Mouse (Mus musculus) liver, embryonic 15.5 days (tissue): Measurements from ENCODE around the gene Edaradd. TPM values are rescaled to one million over a fixed set of nuclear protein-coding genes. Genes with fewer than 3 reads are reported as not detected.

Source experiments
- ATAC-seq: fragments of 200-750 bp; cut with Nextera tagmentation; 2 replicates; pipeline ENCODE4 v1.8.0; 2017; ENCODE audit warnings: moderate number of reproducible peaks, mild to moderate bottlenecking, moderate library complexity; ENCODE audit not compliant: insufficient read depth
- H3K27ac ChIP-seq: fragments of 300-500 bp; sonication (generic); replicated peaks from 2 replicates; pipeline ENCODE4 v1.5.1; 2015; ENCODE audit warnings: mild to moderate bottlenecking, inconsistent platforms
- H3K27me3 ChIP-seq: fragments of 300-500 bp; sonication (generic); 2 replicates; pipeline ENCODE4 v1.6.1; 2015; ENCODE audit warnings: mild to moderate bottlenecking, inconsistent platforms
- H3K36me3 ChIP-seq: fragments of 300-500 bp; sonication (generic); replicated peaks from 2 replicates; pipeline ENCODE4 v1.6.1; 2015; ENCODE audit warnings: moderate library complexity, mild to moderate bottlenecking, inconsistent platforms
- H3K4me1 ChIP-seq: fragments of 300-500 bp; sonication (generic); replicated peaks from 2 replicates; pipeline ENCODE4 v1.6.1; 2015; ENCODE audit warnings: inconsistent platforms
- H3K4me2 ChIP-seq: fragments of 300-500 bp; sonication (generic); 2 replicates; pipeline ENCODE4 v1.6.1; 2015; ENCODE audit warnings: moderate library complexity, mild to moderate bottlenecking, inconsistent platforms
- H3K4me3 ChIP-seq: fragments of 300-500 bp; sonication (generic); replicated peaks from 2 replicates; pipeline ENCODE4 v1.5.1; 2015; ENCODE audit warnings: mild to moderate bottlenecking, inconsistent platforms
- H3K9ac ChIP-seq: fragments of 300-500 bp; sonication (generic); 2 replicates; pipeline ENCODE4 v1.6.1; 2015; ENCODE audit warnings: moderate library complexity, mild to moderate bottlenecking, inconsistent platforms
- H3K9me3 ChIP-seq: fragments of 300-500 bp; sonication (generic); replicated peaks from 2 replicates; pipeline ENCODE4 v1.6.1; 2016; ENCODE audit warnings: inconsistent platforms
- WGBS: fragments of 180-500 bp; shearing (Covaris S2); methylation state at CpG from one replicate; pipeline ENCODE4 v1.1.7; 2015; ENCODE audit warnings: mixed read lengths; ENCODE audit not compliant: insufficient replicate concordance; 5-methylcytosine and 5-hydroxymethylcytosine counted together
- polyA plus RNA-seq: library from polyadenylated mRNA; unstranded; fragments of >200 nt; fragmentation: Nextera tagmentation; extraction: Ambion mirVana; gene quantifications from 2 replicates; pipeline ENCODE4 v1.2.1, GENCODE M21; 2015

The Edaradd gene
- polyA plus RNA-seq, 1 experiment from 2014 or later = 0.13 TPM

- no peaks in the 10 kb centered on the region for H3K27me3 ChIP-seq
- H3K36me3 ChIP-seq = no peaks in the 10 kb centered on the region
- ATAC-seq = no peak
- no peaks in the 10 kb centered on the region for H3K4me1 ChIP-seq
- H3K4me3 ChIP-seq = no peak overlapping the region
- no peaks in the 10 kb centered on the region for H3K9me3 ChIP-seq
- 57% methylated on average over 9 of the region's 9 CpGs for WGBS
- no peak overlapping the region for H3K27ac ChIP-seq
- no peak overlapping the region for H3K4me2 ChIP-seq
- no peak overlapping the region for H3K9ac ChIP-seq
Observed at GRCm38 (mm10) chr13:12511189-12511965, 8.9 kb downstream of the Edaradd start.

GRCm38 (mm10) chr13:12510032-12510431 lies 10.2 kb downstream of the Edaradd start:
- ATAC-seq = no peak
- Histone ChIP-seq H3K4me3 (no peak overlapping the region), H3K4me2 (no peak overlapping the region), H3K9ac (no peak overlapping the region), H3K27me3 (no peaks in the 10 kb centered on the region), H3K36me3 (no peaks in the 10 kb centered on the region), H3K27ac (no peak overlapping the region), H3K9me3 (no peaks in the 10 kb centered on the region), H3K4me1 (peaks cover 8% of the 10 kb centered on the region)
- 70% methylated on average over 6 of the region's 6 CpGs for WGBS

GRCm38 (mm10) chr13:12507426-12507825 lies 12.8 kb downstream of the Edaradd start:
- no peak for ATAC-seq
- Histone ChIP-seq H3K4me2 (no peak overlapping the region), H3K36me3 (no peaks in the 10 kb centered on the region), H3K4me3 (no peak overlapping the region), H3K9me3 (no peaks in the 10 kb centered on the region), H3K4me1 (peaks cover 21% of the 10 kb centered on the region), H3K9ac (no peak overlapping the region), H3K27ac (no peak overlapping the region), H3K27me3 (no peaks in the 10 kb centered on the region)
- 43% methylated on average over 6 of the region's 6 CpGs for WGBS

DNA sequence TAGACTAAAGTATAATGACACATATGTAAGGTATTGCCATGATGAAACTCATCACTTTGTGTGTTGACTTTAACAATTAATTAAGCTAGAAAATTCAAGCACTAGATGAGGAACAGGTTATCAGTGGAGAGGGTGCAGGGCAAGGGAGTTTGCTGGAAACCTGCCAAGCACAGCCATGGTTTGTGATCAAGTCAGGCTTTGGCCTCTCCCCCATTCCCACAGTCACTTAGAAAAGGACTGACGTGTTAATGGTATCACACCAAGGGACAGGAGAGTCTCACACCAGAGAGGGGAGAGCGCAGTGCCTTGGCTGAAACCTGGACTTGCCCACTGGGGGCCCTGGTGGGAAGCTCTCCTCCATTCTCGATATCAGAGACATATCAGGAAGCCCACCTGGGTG lies 14.9 kb downstream of the Edaradd start:
- Histone ChIP-seq H3K27me3 (no peaks in the 10 kb centered on the region), H3K9ac (no peak overlapping the region), H3K4me1 (peaks cover 21% of the 10 kb centered on the region), H3K4me3 (no peak overlapping the region), H3K27ac (no peak overlapping the region), H3K4me2 (no peak overlapping the region), H3K36me3 (no peaks in the 10 kb centered on the region), H3K9me3 (no peaks in the 10 kb centered on the region)
- 41% methylated on average over 3 of the region's 3 CpGs for WGBS
- ATAC-seq = 0 out of 2 replicates have a peak, but pooled peaks have one; percentile 16

DNA sequence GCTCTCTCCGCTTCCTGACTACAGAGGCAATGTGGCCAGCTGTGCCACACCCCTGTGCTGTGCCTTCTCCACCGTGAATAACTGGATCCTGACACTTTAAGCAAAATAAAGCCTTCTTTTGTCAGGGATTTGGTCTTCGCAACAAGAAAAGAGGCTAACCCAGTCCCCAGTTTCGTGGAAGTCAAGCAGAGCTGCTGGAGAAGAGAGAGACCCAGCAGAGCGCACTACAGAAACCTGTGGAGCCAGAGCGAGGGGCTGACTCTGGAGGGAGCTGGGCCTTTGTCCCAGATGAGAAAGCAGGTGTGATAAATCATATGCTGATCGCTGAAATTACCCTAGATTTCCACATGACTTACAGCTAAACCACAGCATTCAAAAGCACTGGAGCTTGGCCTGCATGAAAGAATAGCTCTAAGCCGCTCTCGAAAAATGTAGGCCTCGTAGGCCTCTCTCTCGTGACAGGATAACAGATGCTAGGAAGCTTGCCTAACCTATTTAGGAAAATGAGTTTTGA lies 16.9 kb downstream of the Edaradd start:
- peaks cover 21% of the 10 kb centered on the region for H3K4me1 ChIP-seq
- H3K9ac ChIP-seq = no peak overlapping the region
- H3K9me3 ChIP-seq = no peaks in the 10 kb centered on the region
- no peak overlapping the region for H3K27ac ChIP-seq
- no peaks in the 10 kb centered on the region for H3K27me3 ChIP-seq
- peak; percentile 32; the same call in 1 of the 2 replicates for ATAC-seq
- no peak overlapping the region for H3K4me2 ChIP-seq
- H3K4me3 ChIP-seq = no peak overlapping the region
- H3K36me3 ChIP-seq = no peaks in the 10 kb centered on the region
- 64% methylated on average over 11 of the region's 11 CpGs for WGBS

- no peaks in the 10 kb centered on the region for H3K27me3 ChIP-seq
- peak; percentile 79 for ATAC-seq
- no peak overlapping the region for H3K27ac ChIP-seq
Observed at GRCm38 (mm10) chr13:12502665-12503237, 17.5 kb downstream of the Edaradd start.

GRCm38 (mm10) chr13:12499107-12499506 lies 21.1 kb downstream of the Edaradd start:
- Histone ChIP-seq H3K27ac (no peak overlapping the region), H3K9me3 (no peaks in the 10 kb centered on the region), H3K4me2 (no peak overlapping the region), H3K36me3 (no peaks in the 10 kb centered on the region), H3K9ac (no peak overlapping the region), H3K27me3 (no peaks in the 10 kb centered on the region), H3K4me1 (peaks cover 9% of the 10 kb centered on the region), H3K4me3 (no peak overlapping the region)
- 70% methylated on average over 7 of the region's 7 CpGs for WGBS
- no peak for ATAC-seq

More at GRCm38 (mm10) chr13:12502665-12503237, 17.5 kb downstream of the Edaradd start:
- Histone ChIP-seq H3K4me3 (no peak overlapping the region), H3K9ac (no peak overlapping the region), H3K4me2 (no peak overlapping the region), H3K4me1 (peaks cover 21% of the 10 kb centered on the region), H3K36me3 (no peaks in the 10 kb centered on the region), H3K9me3 (no peaks in the 10 kb centered on the region)
- 13% methylated on average over 4 of the region's 4 CpGs for WGBS

DNA sequence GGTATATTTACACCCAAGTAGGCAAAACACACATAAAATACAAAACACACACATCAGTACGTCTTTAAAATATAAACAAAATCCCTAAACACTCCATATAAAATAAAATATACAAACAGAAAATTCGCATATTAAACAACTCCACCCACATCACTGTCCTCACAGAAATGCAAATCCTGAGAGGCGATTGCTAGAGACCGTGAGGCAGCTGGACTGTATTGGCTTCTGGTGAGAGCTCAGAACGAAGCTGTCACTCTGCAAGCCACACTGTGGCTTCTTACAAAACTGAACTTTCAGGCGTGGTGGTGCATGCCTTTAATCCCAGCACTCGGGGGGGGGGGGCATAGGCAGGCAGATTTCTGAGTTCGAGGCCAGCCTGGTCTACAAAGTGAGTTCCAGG lies 22.4 kb downstream of the Edaradd start:
- Histone ChIP-seq H3K9ac (no peak overlapping the region), H3K4me3 (no peak overlapping the region), H3K36me3 (no peaks in the 10 kb centered on the region), H3K27ac (no peak overlapping the region), H3K27me3 (no peaks in the 10 kb centered on the region), H3K4me2 (no peak overlapping the region), H3K9me3 (no peaks in the 10 kb centered on the region), H3K4me1 (peaks cover 2% of the 10 kb centered on the region; the same call in 1 of the 2 replicates)
- 48% methylated on average over 8 of the region's 8 CpGs for WGBS
- ATAC-seq = no peak

GRCm38 (mm10) chr13:12494750-12495149 lies 25.5 kb downstream of the Edaradd start:
- H3K27ac ChIP-seq = no peak overlapping the region
- H3K4me1 ChIP-seq = no peaks in the 10 kb centered on the region
- H3K4me2 ChIP-seq = no peak overlapping the region
- H3K36me3 ChIP-seq = no peaks in the 10 kb centered on the region
- no peak for ATAC-seq
- no peaks in the 10 kb centered on the region for H3K9me3 ChIP-seq
- WGBS = 75% methylated on average over 9 of the region's 9 CpGs
- no peaks in the 10 kb centered on the region for H3K27me3 ChIP-seq
- H3K9ac ChIP-seq = no peak overlapping the region
- no peak overlapping the region for H3K4me3 ChIP-seq

DNA sequence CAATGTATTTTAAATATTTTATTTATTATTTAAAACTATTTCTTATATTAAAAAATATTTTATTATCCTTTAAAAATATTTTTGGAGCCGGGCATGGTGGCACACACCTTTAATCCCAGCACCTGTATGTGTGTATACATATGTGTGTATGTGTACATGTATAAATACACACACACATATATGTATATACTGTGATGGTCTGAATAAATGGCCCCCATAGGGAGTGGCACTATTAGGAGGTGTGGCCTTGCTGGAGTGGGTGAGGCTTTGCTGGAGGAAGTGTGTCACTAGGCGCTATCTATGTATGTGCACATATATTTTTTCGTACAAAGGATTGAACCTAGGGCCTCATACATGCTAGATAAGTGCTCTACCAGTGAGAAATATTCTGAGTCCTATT lies 27.7 kb downstream of the Edaradd start:
- H3K27ac ChIP-seq = no peak overlapping the region
- H3K27me3 ChIP-seq = no peaks in the 10 kb centered on the region
- WGBS = 61% methylated on average over 3 of the region's 3 CpGs
- no peak overlapping the region for H3K9ac ChIP-seq
- ATAC-seq = no peak
- H3K4me2 ChIP-seq = no peak overlapping the region
- no peak overlapping the region for H3K4me3 ChIP-seq
- H3K36me3 ChIP-seq = no peaks in the 10 kb centered on the region
- H3K9me3 ChIP-seq = no peaks in the 10 kb centered on the region
- no peaks in the 10 kb centered on the region for H3K4me1 ChIP-seq

DNA sequence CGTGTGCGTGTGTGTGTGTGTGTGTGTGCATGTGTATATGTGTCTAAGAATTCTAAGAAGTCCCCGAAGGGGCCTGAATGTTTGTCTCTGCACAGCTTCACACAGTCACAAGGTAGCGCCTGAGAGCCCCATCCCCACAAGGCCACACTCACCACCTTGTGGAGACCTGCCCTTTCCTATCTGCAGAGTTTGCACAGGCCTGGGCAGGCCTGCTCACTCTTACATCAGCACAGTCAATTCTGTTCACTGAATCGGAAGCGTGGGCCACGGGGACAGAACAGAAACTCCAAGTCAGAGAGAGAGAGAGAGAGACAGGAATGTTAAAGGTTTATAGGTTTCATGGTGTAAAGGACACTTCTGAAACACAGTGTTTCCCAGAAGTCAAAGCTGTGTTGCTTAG lies 34.6 kb downstream of the Edaradd start:
- H3K9ac ChIP-seq = no peak overlapping the region
- no peak overlapping the region for H3K27ac ChIP-seq
- no peaks in the 10 kb centered on the region for H3K36me3 ChIP-seq
- ATAC-seq = no peak
- no peaks in the 10 kb centered on the region for H3K27me3 ChIP-seq
- no peak overlapping the region for H3K4me2 ChIP-seq
- 60% methylated on average over 7 of the region's 7 CpGs for WGBS
- H3K9me3 ChIP-seq = no peaks in the 10 kb centered on the region
- H3K4me3 ChIP-seq = no peak overlapping the region
- no peaks in the 10 kb centered on the region for H3K4me1 ChIP-seq
